Mouse (Mus musculus): ENCODE data around the gene Crk. TPM values are rescaled to one million over a fixed set of nuclear protein-coding genes. Genes with fewer than 3 reads are reported as not detected.
A peak's percentile ranks its signal among the peaks of the same experiment; 100 is the strongest.

The Crk gene
- polyA plus RNA-seq, 1 experiment: 49.5 TPM

DNA sequence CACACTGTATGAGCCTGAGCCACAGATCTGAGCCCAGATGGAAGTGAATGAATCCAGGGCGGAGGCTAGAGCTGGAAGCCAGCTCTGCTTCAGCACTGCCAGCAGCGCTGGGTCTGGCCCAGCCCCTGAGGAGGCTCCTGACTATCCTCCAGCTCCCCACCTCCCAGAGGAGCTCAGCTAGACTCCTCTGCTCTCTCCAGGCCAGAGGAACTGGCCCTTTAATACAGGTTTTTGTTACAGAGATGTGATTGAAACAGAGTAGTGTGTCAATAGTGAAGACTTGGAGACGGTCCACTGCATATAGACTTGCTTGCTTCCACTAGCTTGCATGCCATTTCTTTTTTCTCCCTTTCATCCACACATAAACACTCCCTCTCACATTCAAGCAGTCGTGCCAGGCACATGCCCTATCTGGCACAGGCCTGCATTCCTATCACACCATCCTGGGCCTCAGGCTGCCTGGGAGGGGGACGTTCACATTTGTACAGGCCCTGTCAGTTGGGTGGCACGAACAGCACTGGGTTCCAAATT is 31.3 kb upstream of the Crk start:
- DNase-seq: no peak
- Histone ChIP-seq H3K4me1 (ENCODE audit: control insufficient read depth, insufficient read depth, low read length) (peaks cover 24% of the 10 kb centered on the region), H3K4me3 (replicated peaks; ENCODE audit: extremely low read depth, low read depth, low read length) (no peak overlapping the region)
- WGBS: 32% methylated on average over 6 of the region's 6 CpGs
- 0 out of 2 replicates have a peak, but pooled peaks have one; percentile 14 for TF ChIP-seq POLR2A (IDR thresholded peaks at IDR 0.05; ENCODE audit: borderline replicate concordance, extremely low read depth, low read depth, low read length)
- TF ChIP-seq CTCF (IDR thresholded peaks at IDR 0.05; ENCODE audit: insufficient read depth, low read length): no peak

DNA sequence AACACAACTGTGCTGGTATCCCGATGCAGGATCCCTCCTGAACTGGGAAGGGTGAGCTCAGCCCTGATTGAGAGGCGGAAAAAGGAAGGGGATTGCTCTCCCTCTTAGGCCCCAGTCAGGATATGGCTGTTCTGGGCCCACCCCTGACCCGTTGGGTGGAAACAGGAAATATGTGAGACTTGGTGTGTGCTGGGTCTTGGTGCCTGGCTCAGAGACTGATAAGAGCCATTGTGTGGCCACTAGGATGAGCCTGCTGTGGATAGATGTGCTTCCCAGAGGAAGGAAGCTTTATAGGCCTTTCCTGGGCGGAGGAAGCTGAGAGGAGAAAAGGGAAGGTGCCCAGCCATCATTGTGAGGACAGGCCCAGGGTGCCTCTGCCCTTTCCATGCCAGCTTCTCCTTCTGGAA is 29.9 kb upstream of the Crk start:
- DNase-seq: peak; percentile 45
- Histone ChIP-seq H3K4me1 (ENCODE audit: control insufficient read depth, insufficient read depth, low read length) (peaks cover 33% of the 10 kb centered on the region), H3K4me3 (replicated peaks; ENCODE audit: extremely low read depth, low read depth, low read length) (no peak overlapping the region)
- TF ChIP-seq POLR2A (IDR thresholded peaks at IDR 0.05; ENCODE audit: borderline replicate concordance, extremely low read depth, low read depth, low read length) (peak; percentile 60; the same call in 1 of the 2 replicates), CTCF (IDR thresholded peaks at IDR 0.05; ENCODE audit: insufficient read depth, low read length) (no peak)
- 47% methylated on average over 4 of the region's 4 CpGs for WGBS

DNA sequence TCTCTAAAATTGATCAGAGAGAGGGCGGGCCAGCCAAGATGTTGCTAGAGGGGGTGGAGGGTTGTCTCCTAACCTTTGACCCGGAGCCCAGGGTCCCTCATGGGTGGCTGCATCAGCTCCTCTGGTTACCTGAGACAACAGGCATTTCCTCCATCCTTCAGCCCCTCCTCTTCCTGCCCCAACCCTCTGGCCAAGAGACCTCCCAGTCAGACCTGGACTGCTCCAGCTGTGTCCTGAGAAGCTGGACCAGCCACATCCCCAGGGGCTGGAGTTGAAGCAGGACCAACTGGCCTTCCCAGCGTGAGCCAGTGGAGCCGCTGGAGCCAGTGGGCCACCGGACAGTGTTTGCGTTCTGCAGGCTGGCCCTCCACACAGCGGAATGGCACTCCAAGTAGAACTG is 28.7 kb upstream of the Crk start, which contains the start of gene Myo1c:
Gene Myo1c (plus strand): TSS at position 194 of the 400 bp plus-strand sequence.
- Histone ChIP-seq H3K4me1 (ENCODE audit: control insufficient read depth, insufficient read depth, low read length) (peaks cover 43% of the 10 kb centered on the region), H3K4me3 (replicated peaks; ENCODE audit: extremely low read depth, low read depth, low read length) (peak within 1 kb of the TSS; percentile 92)
- WGBS: 62% methylated on average over 7 of the region's 7 CpGs
- DNase-seq: no peak
- TF ChIP-seq POLR2A (IDR thresholded peaks at IDR 0.05; ENCODE audit: borderline replicate concordance, extremely low read depth, low read depth, low read length) (0 out of 2 replicates have a peak, but pooled peaks have one; percentile 39), CTCF (IDR thresholded peaks at IDR 0.05; ENCODE audit: insufficient read depth, low read length) (no peak)

DNA sequence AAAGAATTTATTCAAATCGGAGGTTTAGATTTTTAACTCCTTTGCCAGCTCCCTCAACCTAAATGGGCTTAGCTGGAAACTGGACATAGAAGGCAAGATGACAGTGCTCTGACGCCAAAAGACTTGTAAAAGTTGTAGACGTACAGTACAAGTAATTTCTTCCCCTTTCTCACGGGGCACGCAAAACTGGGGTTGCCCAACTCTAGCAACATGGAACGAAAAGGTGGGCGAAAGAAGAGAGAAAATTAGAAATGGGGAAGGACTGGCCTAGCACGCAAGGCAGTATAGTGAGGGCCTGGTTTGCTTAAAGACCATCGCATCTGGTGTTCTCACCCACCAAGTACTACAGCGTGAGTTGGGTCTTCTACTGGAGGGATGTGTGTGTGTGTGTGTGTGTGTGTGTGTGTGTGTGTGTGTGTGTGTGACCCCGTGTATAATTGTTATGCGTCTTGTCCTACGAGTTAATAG is 28.1 kb upstream of the Crk start:
- peak overlapping the region; percentile 92 for H3K4me3 ChIP-seq (replicated peaks; ENCODE audit: extremely low read depth, low read depth, low read length)
- no peak for TF ChIP-seq CTCF (IDR thresholded peaks at IDR 0.05; ENCODE audit: insufficient read depth, low read length)
- no peak for DNase-seq
- WGBS: 31% methylated on average over 13 of the region's 13 CpGs
- H3K4me1 ChIP-seq (ENCODE audit: control insufficient read depth, insufficient read depth, low read length): peaks cover 43% of the 10 kb centered on the region

DNA sequence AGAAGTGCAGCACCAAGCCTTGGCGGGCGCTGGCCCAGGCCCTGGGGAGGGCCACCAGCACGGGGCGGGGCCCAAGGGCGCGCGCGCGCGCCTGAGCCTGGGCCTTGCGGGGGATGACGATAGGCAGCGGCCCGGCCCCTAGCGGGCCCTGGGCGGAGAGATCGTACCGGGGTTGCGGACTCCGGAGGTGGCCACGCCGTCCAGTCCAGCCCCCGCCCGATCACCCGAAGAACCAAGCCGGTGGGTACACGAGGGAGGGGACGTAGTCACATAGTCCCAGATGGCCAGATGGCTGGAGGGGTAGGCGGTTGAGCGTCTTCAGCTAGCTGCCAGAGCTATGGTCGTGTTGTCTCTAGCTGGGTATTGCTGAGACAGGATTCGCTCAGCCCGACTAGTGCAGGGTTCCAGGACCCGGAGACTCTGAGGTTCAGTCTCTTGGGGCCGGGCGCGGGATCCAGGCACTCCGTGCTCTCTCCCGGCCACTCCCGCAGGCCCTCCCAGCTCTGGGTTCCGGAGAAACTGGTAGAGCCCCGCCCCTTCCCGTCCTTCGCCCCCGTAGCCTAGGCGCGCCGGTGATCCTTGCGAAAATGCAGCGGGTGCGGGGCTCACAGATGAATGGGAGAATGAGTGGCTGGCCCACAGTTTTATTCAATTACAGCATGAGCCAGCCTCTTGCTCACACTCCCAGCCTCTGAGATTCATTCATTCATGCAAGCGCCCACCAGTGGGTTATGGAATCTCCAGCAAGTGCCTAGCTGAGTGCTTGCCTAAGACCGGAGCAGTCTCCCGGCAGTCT is 27.4 kb upstream of the Crk start:
- Histone ChIP-seq H3K4me3 (replicated peaks; ENCODE audit: extremely low read depth, low read depth, low read length) (peak overlapping the region; percentile 92), H3K4me1 (ENCODE audit: control insufficient read depth, insufficient read depth, low read length) (peaks cover 43% of the 10 kb centered on the region)
- WGBS: under 1% methylated on average over 54 of the region's 54 CpGs
- peak; percentile 84 for DNase-seq
- TF ChIP-seq POLR2A (IDR thresholded peaks at IDR 0.05; ENCODE audit: borderline replicate concordance, extremely low read depth, low read depth, low read length): peak; percentile 53
- no peak for TF ChIP-seq CTCF (IDR thresholded peaks at IDR 0.05; ENCODE audit: insufficient read depth, low read length)

DNA sequence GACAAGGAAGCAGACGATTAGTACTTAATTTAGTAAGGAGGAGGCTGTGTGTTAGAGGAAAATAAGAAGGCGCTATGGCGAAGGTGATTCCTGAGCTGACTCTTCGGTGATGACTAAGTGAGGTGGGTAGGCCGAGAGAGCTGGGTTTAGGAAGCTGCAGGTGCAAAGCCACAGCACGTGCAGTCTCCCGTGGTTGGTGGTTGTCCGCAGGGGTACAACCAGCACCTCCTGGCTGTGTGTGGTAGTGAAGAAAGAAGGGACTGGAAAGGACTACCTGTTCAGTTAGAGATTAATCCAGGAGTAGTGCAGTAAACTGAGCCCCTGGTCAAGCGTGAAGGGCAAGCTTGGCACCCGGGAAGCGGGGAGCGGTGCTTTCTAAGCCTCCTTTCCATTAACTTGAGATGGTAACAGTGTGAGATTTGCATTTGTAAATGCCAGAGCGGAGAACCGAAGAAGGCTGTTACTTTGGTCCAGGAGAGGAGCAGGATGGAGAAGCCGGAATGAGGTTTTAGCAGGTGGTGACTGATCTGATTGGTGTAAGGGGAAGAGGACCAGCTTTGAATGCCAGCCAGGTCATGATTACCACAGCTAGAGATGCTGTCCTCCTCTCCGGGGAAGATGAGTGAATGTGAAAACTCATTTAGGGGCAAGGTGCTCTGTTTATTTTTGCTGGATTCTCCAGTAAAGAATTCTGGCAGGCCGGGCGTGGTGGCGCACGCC is 26.7 kb upstream of the Crk start:
- Histone ChIP-seq H3K4me1 (ENCODE audit: control insufficient read depth, insufficient read depth, low read length) (peaks cover 50% of the 10 kb centered on the region), H3K4me3 (replicated peaks; ENCODE audit: extremely low read depth, low read depth, low read length) (peak overlapping the region; percentile 92)
- WGBS: 24% methylated on average over 20 of the region's 20 CpGs
- no peak for DNase-seq
- TF ChIP-seq CTCF (IDR thresholded peaks at IDR 0.05; ENCODE audit: insufficient read depth, low read length) (no peak), POLR2A (IDR thresholded peaks at IDR 0.05; ENCODE audit: borderline replicate concordance, extremely low read depth, low read depth, low read length) (no peak)

DNA sequence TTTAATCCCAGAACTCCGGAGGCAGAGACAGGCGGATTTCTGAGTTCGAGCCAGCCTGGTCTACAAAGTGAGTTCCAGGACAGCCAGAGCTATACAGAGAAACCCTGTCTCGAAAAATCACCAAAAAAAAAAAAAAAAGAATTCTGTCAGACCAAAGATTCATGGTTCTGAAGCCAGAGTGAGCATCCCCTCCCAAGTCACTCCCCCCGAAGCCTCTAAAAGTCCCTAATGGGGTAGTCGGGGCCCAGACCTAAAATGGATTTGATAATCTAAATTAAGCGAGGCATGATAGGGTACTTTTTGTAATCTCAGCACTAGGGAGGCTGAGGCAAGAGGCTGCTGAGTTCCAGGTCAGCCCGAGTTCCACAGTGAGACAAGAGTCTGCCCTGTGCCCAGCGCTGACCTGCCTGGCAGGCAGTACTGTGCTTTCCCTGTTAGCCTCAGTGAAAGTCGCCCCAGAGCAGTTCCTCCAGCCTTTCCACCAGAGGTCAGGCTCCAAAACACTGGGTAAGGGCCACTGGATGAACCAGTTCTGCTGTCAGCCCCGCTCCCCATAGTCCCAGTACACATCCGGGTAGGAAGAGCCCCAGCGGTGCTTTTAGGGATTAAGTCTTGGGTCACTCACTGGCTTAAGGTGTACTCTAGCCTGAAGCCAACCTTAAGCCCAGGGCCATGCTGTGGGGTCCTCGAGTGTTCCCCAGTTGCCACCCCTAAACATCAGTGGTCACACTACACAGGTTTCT is 25.9 kb upstream of the Crk start:
- WGBS: 32% methylated on average over 14 of the region's 14 CpGs
- peaks cover 50% of the 10 kb centered on the region for H3K4me1 ChIP-seq (ENCODE audit: control insufficient read depth, insufficient read depth, low read length)
- peak overlapping the region; percentile 73 for H3K4me3 ChIP-seq (replicated peaks; ENCODE audit: extremely low read depth, low read depth, low read length)

DNA sequence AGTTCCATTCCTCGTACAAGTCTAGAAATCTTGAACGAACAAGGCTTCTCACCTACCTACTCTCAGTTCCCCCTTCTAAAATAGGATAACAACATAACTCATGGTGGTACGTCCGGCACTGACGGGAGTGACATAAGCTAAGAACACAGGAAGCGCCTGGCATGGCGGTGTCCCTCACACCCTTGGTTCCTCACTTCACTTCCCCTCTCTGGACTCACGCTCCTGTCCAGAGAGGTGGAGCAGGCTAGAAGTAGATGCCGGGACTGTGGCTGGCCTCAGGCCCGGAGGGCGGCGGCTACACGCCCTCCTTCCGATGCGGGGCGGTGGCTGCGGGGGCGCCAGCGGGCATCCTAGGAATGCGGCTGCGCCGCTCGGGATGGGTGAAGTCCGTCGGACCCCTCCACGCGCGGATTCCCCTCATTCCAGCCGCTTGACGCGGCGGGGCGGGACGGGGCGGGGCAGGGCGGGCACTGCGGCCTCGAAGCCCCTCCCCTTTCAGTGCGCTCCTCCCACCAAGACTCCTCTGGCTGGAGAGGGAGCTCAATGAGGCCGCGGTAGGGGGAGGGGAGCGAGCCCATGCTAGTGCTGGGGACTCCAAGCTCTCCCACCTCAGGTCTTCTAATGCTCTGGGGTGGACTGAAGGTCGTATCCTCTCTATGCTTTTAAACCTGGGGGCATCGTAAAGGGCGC is 25.1 kb upstream of the Crk start:
- H3K4me3 ChIP-seq (replicated peaks; ENCODE audit: extremely low read depth, low read depth, low read length): peak overlapping the region; percentile 73
- peak; percentile 80; the same call in 1 of the 2 replicates for TF ChIP-seq POLR2A (IDR thresholded peaks at IDR 0.05; ENCODE audit: borderline replicate concordance, extremely low read depth, low read depth, low read length)
- no peak for TF ChIP-seq CTCF (IDR thresholded peaks at IDR 0.05; ENCODE audit: insufficient read depth, low read length)
- H3K4me1 ChIP-seq (ENCODE audit: control insufficient read depth, insufficient read depth, low read length): peaks cover 45% of the 10 kb centered on the region
- peak; percentile 93 for DNase-seq
- 2% methylated on average over 45 of the region's 45 CpGs for WGBS

More for the DNA sequence above, 25.9 kb upstream of the Crk start:
- peak; percentile 61 for DNase-seq
- TF ChIP-seq CTCF (IDR thresholded peaks at IDR 0.05; ENCODE audit: insufficient read depth, low read length): peak; percentile 13; the same call in 1 of the 2 replicates
- TF ChIP-seq POLR2A (IDR thresholded peaks at IDR 0.05; ENCODE audit: borderline replicate concordance, extremely low read depth, low read depth, low read length): peak; percentile 12; the same call in 1 of the 2 replicates

Measured in lung, adult 2 months (tissue).